Comparison of ENCODE assay signal across 17 mouse cellular contexts in the genomic region with DNA sequence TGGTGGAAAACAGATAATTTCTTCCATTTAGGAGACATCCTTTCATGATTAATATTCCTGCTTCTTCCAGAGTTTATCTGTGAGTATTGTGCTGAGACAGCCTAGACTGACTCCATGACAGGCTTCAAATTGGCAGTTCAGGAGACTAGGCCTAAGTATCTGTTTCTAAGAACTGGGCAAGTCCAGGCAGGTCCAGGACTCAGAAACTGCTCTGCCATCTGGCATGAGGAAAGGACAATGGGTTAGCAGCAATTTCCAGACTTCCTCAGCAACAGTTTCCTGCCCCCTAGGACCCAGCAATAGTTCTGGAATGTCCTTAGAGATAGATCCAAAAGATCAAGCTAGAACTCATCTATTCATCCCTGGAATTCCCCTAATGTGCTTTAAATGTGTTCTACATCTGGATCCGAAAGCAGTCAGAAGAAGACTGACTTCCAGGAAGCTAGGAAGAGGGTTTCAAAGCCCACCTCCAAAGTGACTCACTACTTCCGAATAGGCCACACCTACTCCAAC.
"Had no signal": no experiment of that assay in that cellular context is flagged by ENCODE, and none has a peak within 500 bp of the region (broad histone marks: within the 10 kb centered on the region; RNA-seq: fewer than 3 reads in every experiment).

No protein-coding gene starts in this region.

- DNase-seq: kidney, postnatal 36 days; layer of hippocampus, adult 9-11 months; layer of hippocampus, postnatal 36 days; liver; liver, embryonic 13.5 days; liver, postnatal 0 days; lung, postnatal 14 days; right cerebral cortex, postnatal 14 days; thymus, adult 2 months; thymus, postnatal 25 days had no signal

- H3K36me3 ChIP-seq: limb, embryonic 12.5 days; liver, embryonic 13.5 days; lung, embryonic 15.5 days; midbrain, embryonic 12.5 days; stomach, embryonic 15.5 days had no signal

- ATAC-seq: liver, postnatal 0 days; midbrain, embryonic 16.5 days had no signal

- H3K4me1 ChIP-seq: limb, embryonic 12.5 days; liver, embryonic 13.5 days; lung, embryonic 15.5 days; midbrain, embryonic 12.5 days; stomach, embryonic 15.5 days had no signal

- H3K4me2 ChIP-seq: limb, embryonic 12.5 days; liver, embryonic 13.5 days; lung, embryonic 15.5 days; midbrain, embryonic 12.5 days; stomach, embryonic 15.5 days had no signal

- H3K9ac ChIP-seq: limb, embryonic 12.5 days; liver, embryonic 13.5 days; liver, postnatal 0 days; lung, embryonic 15.5 days; midbrain, embryonic 12.5 days; stomach, embryonic 15.5 days had no signal

- H3K27ac ChIP-seq: kidney, postnatal 0 days; limb, embryonic 12.5 days; liver, embryonic 13.5 days; lung, embryonic 15.5 days; macrophage; midbrain, embryonic 12.5 days; stomach, embryonic 15.5 days had no signal

- H3K4me3 ChIP-seq: limb, embryonic 12.5 days; liver, embryonic 13.5 days; lung, embryonic 15.5 days; midbrain, embryonic 12.5 days; stomach, embryonic 15.5 days had no signal

- H3K9me3 ChIP-seq: limb, embryonic 12.5 days; liver, embryonic 13.5 days; lung, embryonic 15.5 days; midbrain, embryonic 12.5 days; stomach, embryonic 15.5 days had no signal

- H3K27me3 ChIP-seq: limb, embryonic 12.5 days; liver, embryonic 13.5 days; lung, embryonic 15.5 days; midbrain, embryonic 12.5 days; stomach, embryonic 15.5 days had no signal
